In the genomic region with DNA sequence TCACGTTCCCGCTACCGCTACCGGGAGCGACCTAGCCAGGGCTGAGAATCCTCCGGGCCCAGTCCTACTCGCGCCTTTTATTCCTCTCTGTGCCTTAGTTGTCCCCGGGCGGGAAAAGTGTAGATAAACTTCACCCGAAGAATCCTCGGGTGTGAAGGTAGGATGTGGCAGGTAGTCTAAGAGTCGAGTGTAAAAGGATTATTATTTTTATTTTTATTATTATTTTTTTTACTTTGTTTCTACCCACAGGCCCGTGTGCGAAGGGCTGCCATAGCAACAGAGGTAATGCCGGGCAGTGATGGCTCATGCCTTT, we compare ENCODE assay signal across 7 mouse cellular contexts. TPM values are rescaled to one million over a fixed set of nuclear protein-coding genes. Genes with fewer than 3 reads are reported as not detected.
DNase-seq lines count a peak whose midpoint lies in the region; ATAC-seq and TF ChIP-seq lines count a peak whose summit lies in the region.

A gene (minus strand): TSS at position 35 of the 313 bp plus-strand sequence.

- ATAC-seq in embryonic facial prominence, embryonic 14.5 days (ENCODE audit: low read depth): no peak
- ATAC-seq in heart, postnatal 0 days (ENCODE audit: insufficient read depth, low read depth): no peak
- ATAC-seq in limb, embryonic 11.5 days (ENCODE audit: insufficient number of reproducible peaks, low FRiP score, low TSS enrichment, low read depth): peak; percentile 61; the same call in 1 of the 2 replicates
- no peak for ATAC-seq in neutrophil, adult 5-6 weeks (ENCODE audit: extremely low read depth, insufficient number of reproducible peaks, low FRiP score, poor library complexity, severe bottlenecking)

- H3K4me2 ChIP-seq in embryonic facial prominence, embryonic 14.5 days (ENCODE audit: low read depth, low read length): peak within 1 kb of the TSS; percentile 55
- H3K4me2 ChIP-seq in heart, postnatal 0 days (ENCODE audit: low read depth, low read length): peak within 1 kb of the TSS; percentile 86
- H3K4me2 ChIP-seq in limb, embryonic 11.5 days (ENCODE audit: low read depth, severe bottlenecking): peak within 1 kb of the TSS; percentile 77

- no peaks in the 10 kb centered on the region for H3K36me3 ChIP-seq in thymus, adult 2 months (ENCODE audit: control insufficient read depth, insufficient read depth, low read length)
- H3K36me3 ChIP-seq in embryonic facial prominence, embryonic 14.5 days (ENCODE audit: control insufficient read depth, insufficient read depth, low read length): peaks cover 17% of the 10 kb centered on the region
- peaks cover 15% of the 10 kb centered on the region for H3K36me3 ChIP-seq in heart, postnatal 0 days (replicated peaks; ENCODE audit: control insufficient read depth, insufficient read depth, low read length)
- H3K36me3 ChIP-seq in limb, embryonic 11.5 days (ENCODE audit: control insufficient read depth, insufficient read depth, low read length): no peaks in the 10 kb centered on the region

- H3K9ac ChIP-seq in embryonic facial prominence, embryonic 14.5 days (ENCODE audit: low read depth, low read length): peak within 1 kb of the TSS; percentile 98
- H3K9ac ChIP-seq in heart, postnatal 0 days (replicated peaks; ENCODE audit: low read depth, low read length): peak within 1 kb of the TSS; percentile 85
- peak within 1 kb of the TSS; percentile 99 for H3K9ac ChIP-seq in limb, embryonic 11.5 days (ENCODE audit: low read length)

- DNase-seq in thymus, adult 2 months: no peak
- DNase-seq in thymus, adult 18-20 months: no peak
- DNase-seq in embryonic facial prominence, embryonic 14.5 days (ENCODE audit: low spot score): no peak
- DNase-seq in heart, postnatal 0 days (ENCODE audit: low spot score): peak; percentile 54
- no peak for DNase-seq in limb, embryonic 11.5 days (ENCODE audit: low spot score)
- no peak for DNase-seq in urinary bladder, postnatal 4 days (ENCODE audit: low spot score in 2 of 2)

- peak within 1 kb of the TSS; percentile 53 for H3K27ac ChIP-seq in thymus, adult 2 months (ENCODE audit: control insufficient read depth, insufficient read depth, low read length)
- peak within 1 kb of the TSS; percentile 99 for H3K27ac ChIP-seq in embryonic facial prominence, embryonic 14.5 days (replicated peaks; ENCODE audit: low read depth, low read length)
- peak within 1 kb of the TSS; percentile 99 for H3K27ac ChIP-seq in heart, postnatal 0 days (ENCODE audit: low read depth)
- peak within 1 kb of the TSS; percentile 98 for H3K27ac ChIP-seq in limb, embryonic 11.5 days (replicated peaks; ENCODE audit: low read depth, low read length)

- TF ChIP-seq POLR2A in thymus, adult 2 months (IDR thresholded peaks at IDR 0.05; ENCODE audit: control insufficient read depth, extremely low read depth, insufficient read depth, low read length, poor library complexity): no peak

- TF ChIP-seq EP300 in heart, postnatal 0 days (IDR thresholded peaks at IDR 0.05; ENCODE audit: low read depth): no peak

- no peaks in the 10 kb centered on the region for H3K9me3 ChIP-seq in embryonic facial prominence, embryonic 14.5 days (ENCODE audit: control insufficient read depth, low read length)
- H3K9me3 ChIP-seq in heart, postnatal 0 days (replicated peaks; ENCODE audit: control insufficient read depth, low read length): no peaks in the 10 kb centered on the region
- H3K9me3 ChIP-seq in limb, embryonic 11.5 days (ENCODE audit: control insufficient read depth, low read length): no peaks in the 10 kb centered on the region

- H3K27me3 ChIP-seq in thymus, adult 2 months (ENCODE audit: control insufficient read depth, insufficient read depth, low read length): no peaks in the 10 kb centered on the region
- H3K27me3 ChIP-seq in embryonic facial prominence, embryonic 14.5 days (replicated peaks; ENCODE audit: control insufficient read depth, insufficient read depth, low read length): no peaks in the 10 kb centered on the region
- H3K27me3 ChIP-seq in heart, postnatal 0 days (ENCODE audit: control insufficient read depth, insufficient read depth, low read length): no peaks in the 10 kb centered on the region
- H3K27me3 ChIP-seq in limb, embryonic 11.5 days (ENCODE audit: control insufficient read depth, insufficient read depth, low read length): no peaks in the 10 kb centered on the region

- H3K4me1 ChIP-seq in thymus, adult 2 months (replicated peaks; ENCODE audit: control insufficient read depth, insufficient read depth, low read length): peaks cover 4% of the 10 kb centered on the region
- H3K4me1 ChIP-seq in embryonic facial prominence, embryonic 14.5 days (ENCODE audit: control insufficient read depth, insufficient read depth, low read length): peaks cover 4% of the 10 kb centered on the region; the same call in 1 of the 2 replicates
- peaks cover 10% of the 10 kb centered on the region; the same call in 1 of the 2 replicates for H3K4me1 ChIP-seq in heart, postnatal 0 days (ENCODE audit: control insufficient read depth, insufficient read depth)
- peaks cover 3% of the 10 kb centered on the region; the same call in 1 of the 2 replicates for H3K4me1 ChIP-seq in limb, embryonic 11.5 days (ENCODE audit: control insufficient read depth, insufficient read depth, low read length)

- TF ChIP-seq CTCF in thymus, adult 2 months (IDR thresholded peaks at IDR 0.05; ENCODE audit: borderline replicate concordance, control insufficient read depth, extremely low read depth, insufficient read depth, low read length, poor library complexity): no peak
- TF ChIP-seq CTCF in heart, postnatal 0 days (IDR thresholded peaks at IDR 0.05; ENCODE audit: low read depth): no peak

- 5% methylated on average over 16 of the region's 16 CpGs for WGBS in thymus, adult 2 months
- 12% methylated on average over 16 of the region's 16 CpGs for WGBS in embryonic facial prominence, embryonic 14.5 days
- WGBS in heart, postnatal 0 days: 11% methylated on average over 16 of the region's 16 CpGs
- 17% methylated on average over 16 of the region's 16 CpGs for WGBS in limb, embryonic 11.5 days

- H3K4me3 ChIP-seq in thymus, adult 2 months (ENCODE audit: control insufficient read depth, insufficient read depth, low read length): peak within 1 kb of the TSS; percentile 87
- H3K4me3 ChIP-seq in embryonic facial prominence, embryonic 14.5 days (ENCODE audit: low read depth, low read length): peak within 1 kb of the TSS; percentile 62
- H3K4me3 ChIP-seq in heart, postnatal 0 days (ENCODE audit: low read depth, low read length): peak within 1 kb of the TSS; percentile 65
- H3K4me3 ChIP-seq in limb, embryonic 11.5 days (ENCODE audit: low read depth, low read length): peak within 1 kb of the TSS; percentile 54

RNA-seq across cellular contexts. Expression of the gene that starts here (rescaled TPM):
- 11.0 and 12.0 TPM in 2 replicates for polyA plus RNA-seq in thymus, adult 2 months (2012; rRNA removed)
- polyA plus RNA-seq in embryonic facial prominence, embryonic 14.5 days (2014; fragmentation: Nextera tagmentation; extraction: Ambion mirVana): 19.5 and 19.6 TPM in 2 replicates
- total RNA-seq in heart, postnatal 0 days (2014; rRNA removed; ENCODE audit: low replicate concordance): 11.8 and 18.9 TPM in 2 replicates
- 11.4 and 12.9 TPM in 2 replicates for polyA plus RNA-seq in heart, postnatal 0 days (2015; fragmentation: Nextera tagmentation; extraction: Ambion mirVana)
- 23.2 and 23.6 TPM in 2 replicates for polyA plus RNA-seq in limb, embryonic 11.5 days (2014; fragmentation: Nextera tagmentation; extraction: Ambion mirVana)
- 12.7 and 13.8 TPM in 2 replicates for total RNA-seq in neutrophil, adult 5-6 weeks (2017)
